24 mouse cellular contexts compared by ENCODE assay signal in genomic region chr11:22646192-22646936, GRCm38 (mm10).
DNase-seq lines count a peak whose midpoint lies in the region; ATAC-seq lines count a peak whose summit lies in the region.
"Had no signal": no experiment of that assay in that cellular context is flagged by ENCODE, and none has a peak within 500 bp of the region (broad histone marks: within the 10 kb centered on the region; RNA-seq: fewer than 3 reads in every experiment).

No protein-coding gene starts in this region.

- no peaks in the 10 kb centered on the region for H3K9me3 ChIP-seq in kidney, embryonic 16.5 days (ENCODE audit: low read length)
- H3K9me3 ChIP-seq in heart, embryonic 12.5 days (replicated peaks), result no peaks in the 10 kb centered on the region
- H3K9me3 ChIP-seq: forebrain, embryonic 15.5 days; heart, embryonic 13.5 days; lung, embryonic 15.5 days; midbrain, embryonic 10.5 days; neural tube, embryonic 13.5 days had no signal

- 78% methylated on average over 6 of the region's 6 CpGs for WGBS in kidney, embryonic 16.5 days
- WGBS in heart, embryonic 12.5 days, result 67% methylated on average over 6 of the region's 6 CpGs

- H3K9ac ChIP-seq in kidney, embryonic 16.5 days (replicated peaks; ENCODE audit: low read length), result no peak overlapping the region
- no peak overlapping the region for H3K9ac ChIP-seq in heart, embryonic 12.5 days
- H3K9ac ChIP-seq: forebrain, embryonic 15.5 days; heart, embryonic 13.5 days; hindbrain, embryonic 14.5 days; limb, embryonic 12.5 days; liver, embryonic 14.5 days; lung, embryonic 15.5 days; neural tube, embryonic 13.5 days had no signal

- DNase-seq in kidney, postnatal 14 days, result no peak
- DNase-seq in thymus, postnatal 25 days, result peak; percentile 34
- no peak for DNase-seq in thymus, adult 18-20 months
- no peak for DNase-seq in ovary, postnatal 14 days (ENCODE audit: low spot score)
- DNase-seq: cerebellum, adult 11-12 months; cerebellum, postnatal 14 days; gastrocnemius, postnatal 10 days; heart, adult 18-20 months; heart, postnatal 14 days; kidney, adult 8-10 months had no signal

- no peak overlapping the region for H3K4me3 ChIP-seq in kidney, embryonic 16.5 days (ENCODE audit: low read length)
- no peak overlapping the region for H3K4me3 ChIP-seq in heart, embryonic 12.5 days
- H3K4me3 ChIP-seq: forebrain, embryonic 15.5 days; heart, embryonic 13.5 days; limb, embryonic 12.5 days; lung, embryonic 15.5 days; midbrain, embryonic 10.5 days; myocyte; neural tube, embryonic 13.5 days had no signal

- no peaks in the 10 kb centered on the region for H3K27me3 ChIP-seq in kidney, embryonic 16.5 days (ENCODE audit: insufficient read depth, low read length)
- H3K27me3 ChIP-seq in heart, embryonic 12.5 days (replicated peaks), result no peaks in the 10 kb centered on the region
- H3K27me3 ChIP-seq: forebrain, embryonic 15.5 days; heart, embryonic 13.5 days; limb, embryonic 12.5 days; lung, embryonic 15.5 days; neural tube, embryonic 13.5 days had no signal

- peak overlapping the region; percentile 46; the same call in 1 of the 2 replicates for H3K27ac ChIP-seq in kidney, embryonic 16.5 days (ENCODE audit: low read length)
- H3K27ac ChIP-seq in heart, embryonic 12.5 days (ENCODE audit: poor library complexity, severe bottlenecking), result no peak overlapping the region
- H3K27ac ChIP-seq: forebrain, embryonic 15.5 days; heart, embryonic 13.5 days; hindbrain, embryonic 14.5 days; limb, embryonic 12.5 days; liver, embryonic 14.5 days; lung, embryonic 15.5 days; macrophage; midbrain, embryonic 10.5 days; neural tube, embryonic 13.5 days had no signal

- H3K36me3 ChIP-seq in kidney, embryonic 16.5 days (ENCODE audit: insufficient read depth, low read length), result no peaks in the 10 kb centered on the region
- no peaks in the 10 kb centered on the region for H3K36me3 ChIP-seq in heart, embryonic 12.5 days
- H3K36me3 ChIP-seq: forebrain, embryonic 15.5 days; heart, embryonic 13.5 days; limb, embryonic 12.5 days; lung, embryonic 15.5 days; midbrain, embryonic 10.5 days; neural tube, embryonic 13.5 days had no signal

- no peak for ATAC-seq in kidney, embryonic 16.5 days (ENCODE audit: low FRiP score, low TSS enrichment)
- peak; percentile 72 for ATAC-seq in common myeloid progenitor, adult 5-6 weeks (replicated peaks; ENCODE audit: low read depth, poor library complexity, severe bottlenecking)
- ATAC-seq in heart, embryonic 12.5 days (ENCODE audit: insufficient number of reproducible peaks, low FRiP score), result no peak
- ATAC-seq: forebrain, embryonic 15.5 days; midbrain, embryonic 16.5 days had no signal

- peaks cover 5% of the 10 kb centered on the region; the same call in 1 of the 2 replicates for H3K4me1 ChIP-seq in kidney, embryonic 16.5 days (ENCODE audit: insufficient read depth, low read length)
- H3K4me1 ChIP-seq in heart, embryonic 12.5 days (replicated peaks), result 0 out of 2 replicates have a peak, but pooled peaks cover 4% of the 10 kb centered on the region
- H3K4me1 ChIP-seq: forebrain, embryonic 15.5 days; limb, embryonic 12.5 days had no signal

- no peak overlapping the region for H3K4me2 ChIP-seq in kidney, embryonic 16.5 days (replicated peaks; ENCODE audit: low read depth, low read length)
- H3K4me2 ChIP-seq in heart, embryonic 12.5 days, result no peak overlapping the region
- H3K4me2 ChIP-seq: forebrain, embryonic 15.5 days; heart, embryonic 13.5 days; hindbrain, embryonic 14.5 days; limb, embryonic 12.5 days; lung, embryonic 15.5 days; neural tube, embryonic 13.5 days had no signal
